Mouse (Mus musculus) thymus, adult 2 months (tissue): ENCODE data around the gene Lyar.

Source experiments
- CTCF ChIP-seq: fragments of 200-500 bp; IDR thresholded peaks from 2 replicates; pipeline ENCODE4 v1.5.1; 2012; ENCODE audit warnings: mild to moderate bottlenecking, control low read depth, low read length, moderate library complexity, borderline replicate concordance; ENCODE audit not compliant: control insufficient read depth, poor library complexity, insufficient read depth; ENCODE audit errors: extremely low read depth
- POLR2A ChIP-seq: fragments of 200-500 bp; IDR thresholded peaks from 2 replicates; pipeline ENCODE4 v1.6.1; 2012; ENCODE audit warnings: mild to moderate bottlenecking, low read length, control low read depth, moderate library complexity; ENCODE audit not compliant: control insufficient read depth, poor library complexity, insufficient read depth; ENCODE audit errors: extremely low read depth

DNA sequence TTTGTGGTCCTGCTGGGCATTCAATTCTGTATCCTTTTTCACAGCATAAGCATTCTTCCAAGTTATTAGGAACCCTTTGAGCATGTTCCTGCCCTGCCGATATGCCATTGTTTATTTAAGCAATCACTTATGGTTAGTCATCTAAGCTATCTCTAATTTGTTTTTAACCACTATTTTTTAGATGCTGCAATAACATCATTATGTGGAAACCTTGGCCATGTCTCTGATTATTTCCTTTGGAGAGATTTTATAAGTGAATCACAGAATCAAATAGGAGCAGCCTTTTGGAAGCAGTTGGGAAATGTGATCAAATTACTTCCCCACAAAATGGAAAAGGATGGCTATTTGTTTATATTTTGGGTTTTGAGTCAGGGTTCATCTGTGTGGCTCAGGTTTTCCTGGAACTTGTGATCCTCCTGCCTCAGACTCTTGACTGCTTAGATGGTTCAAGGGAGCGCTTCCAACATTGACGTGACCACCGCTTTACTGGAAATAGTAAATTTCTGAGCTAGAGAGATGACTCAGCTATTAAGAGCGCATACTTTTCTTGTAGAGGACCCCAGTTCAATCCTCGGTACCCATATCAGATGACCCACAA, 35.5 kb upstream of the Lyar start:
- TF ChIP-seq CTCF = no peak
- no peak for TF ChIP-seq POLR2A
